ENCODE assay signal across 19 mouse cellular contexts in the genomic region with DNA sequence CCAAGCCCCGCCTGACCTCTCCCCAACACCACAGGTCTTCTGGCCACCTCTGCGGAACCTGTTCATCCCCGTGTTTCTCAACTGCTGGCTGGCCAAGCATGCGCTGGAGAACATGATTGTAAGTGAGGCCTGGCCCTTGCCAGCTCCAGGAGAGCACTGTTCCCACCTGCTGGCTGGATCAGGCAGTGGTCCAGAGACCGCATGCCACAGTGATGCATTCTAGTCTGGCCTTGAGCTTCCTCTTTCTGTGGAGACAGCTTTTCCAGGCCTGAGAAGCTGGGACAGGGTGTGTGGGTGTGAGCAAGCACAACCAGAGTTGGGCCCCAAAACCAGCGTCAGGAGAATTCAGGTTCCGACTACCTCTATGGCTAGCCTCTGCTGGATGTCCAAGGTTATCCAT. TPM values are rescaled to one million over a fixed set of nuclear protein-coding genes. Genes with fewer than 3 reads are reported as not detected.
DNase-seq lines count a peak whose midpoint lies in the region; ATAC-seq and TF ChIP-seq lines count a peak whose summit lies in the region.
"Had no signal": no experiment of that assay in that cellular context is flagged by ENCODE, and none has a peak within 500 bp of the region (broad histone marks: within the 10 kb centered on the region; RNA-seq: fewer than 3 reads in every experiment).

No protein-coding gene starts in this region.

- TF ChIP-seq POLR2A in cortical plate, adult 2 months (IDR thresholded peaks at IDR 0.05; ENCODE audit: extremely low read depth, insufficient read depth, low read length), result no peak

- no peak for DNase-seq in left cerebral cortex, adult 2 months (ENCODE audit: extremely low spot score in 1 of 2, low spot score in 2 of 2)
- no peak for DNase-seq in left cerebral cortex, adult 11 months (ENCODE audit: low spot score)
- DNase-seq in NIH3T3 (ENCODE audit: low read depth), result peak; percentile 14
- peak; percentile 76 for DNase-seq in cerebellum, adult 11-12 months
- no peak for DNase-seq in forebrain, postnatal 0 days
- DNase-seq: gastrocnemius, postnatal 36 days; kidney, adult 2 months; thymus, postnatal 14 days had no signal

- H3K4me1 ChIP-seq in cortical plate, adult 2 months (ENCODE audit: control insufficient read depth, insufficient read depth, low read length), result no peaks in the 10 kb centered on the region
- no peaks in the 10 kb centered on the region for H3K4me1 ChIP-seq in forebrain, postnatal 0 days (ENCODE audit: insufficient read depth)
- H3K4me1 ChIP-seq in hindbrain, embryonic 12.5 days, result no peaks in the 10 kb centered on the region
- H3K4me1 ChIP-seq: hindbrain, embryonic 13.5 days; midbrain, embryonic 12.5 days had no signal

- H3K27ac ChIP-seq in left cerebral cortex, adult 2 months, result no peak overlapping the region
- no peak overlapping the region for H3K27ac ChIP-seq in cortical plate, adult 2 months (ENCODE audit: insufficient read depth, low read length)
- no peak overlapping the region for H3K27ac ChIP-seq in forebrain, postnatal 0 days (ENCODE audit: low read depth, low read length)
- H3K27ac ChIP-seq in hindbrain, embryonic 12.5 days, result no peak overlapping the region
- H3K27ac ChIP-seq: hindbrain, embryonic 13.5 days; layer of hippocampus, adult 2 months; midbrain, embryonic 12.5 days had no signal

- peak; percentile 12; the same call in 1 of the 2 replicates for TF ChIP-seq CTCF in left cerebral cortex, adult 2 months (IDR thresholded peaks at IDR 0.05)
- 0 out of 2 replicates have a peak, but pooled peaks have one; percentile 0 for TF ChIP-seq CTCF in cortical plate, adult 2 months (IDR thresholded peaks at IDR 0.05; ENCODE audit: extremely low read depth, insufficient read depth, low read length)
- TF ChIP-seq CTCF in forebrain, postnatal 0 days (IDR thresholded peaks at IDR 0.05; ENCODE audit: low read depth), result no peak; the same call in 1 of the 2 replicates

- 80% methylated on average over 7 of the region's 7 CpGs for WGBS in forebrain, postnatal 0 days
- WGBS in hindbrain, embryonic 12.5 days, result 86% methylated on average over 7 of the region's 7 CpGs

- H3K4me3 ChIP-seq in left cerebral cortex, adult 2 months, result no peak overlapping the region
- no peak overlapping the region for H3K4me3 ChIP-seq in cortical plate, adult 2 months (ENCODE audit: insufficient read depth, low read length)
- no peak overlapping the region for H3K4me3 ChIP-seq in forebrain, postnatal 0 days (ENCODE audit: low read depth, low read length)
- no peak overlapping the region for H3K4me3 ChIP-seq in hindbrain, embryonic 12.5 days
- H3K4me3 ChIP-seq: hindbrain, embryonic 13.5 days; layer of hippocampus, adult 2 months; midbrain, embryonic 12.5 days had no signal

- ATAC-seq in forebrain, postnatal 0 days, result no peak
- ATAC-seq in hindbrain, embryonic 12.5 days (ENCODE audit: low FRiP score), result no peak
- ATAC-seq: forebrain, embryonic 16.5 days had no signal

- H3K4me2 ChIP-seq in forebrain, postnatal 0 days (ENCODE audit: low read depth), result no peak overlapping the region
- no peak overlapping the region for H3K4me2 ChIP-seq in hindbrain, embryonic 12.5 days (replicated peaks)
- H3K4me2 ChIP-seq: hindbrain, embryonic 13.5 days; midbrain, embryonic 12.5 days had no signal

- H3K9me3 ChIP-seq in forebrain, postnatal 0 days (ENCODE audit: low read length), result no peaks in the 10 kb centered on the region
- H3K9me3 ChIP-seq in hindbrain, embryonic 12.5 days (replicated peaks), result no peaks in the 10 kb centered on the region
- H3K9me3 ChIP-seq: hindbrain, embryonic 13.5 days; midbrain, embryonic 12.5 days had no signal

- no peaks in the 10 kb centered on the region; the same call in 1 of the 2 replicates for H3K36me3 ChIP-seq in forebrain, postnatal 0 days (ENCODE audit: insufficient read depth)
- no peaks in the 10 kb centered on the region for H3K36me3 ChIP-seq in hindbrain, embryonic 12.5 days
- H3K36me3 ChIP-seq: hindbrain, embryonic 13.5 days; midbrain, embryonic 12.5 days had no signal

- no peak overlapping the region for H3K9ac ChIP-seq in forebrain, postnatal 0 days
- H3K9ac ChIP-seq in hindbrain, embryonic 12.5 days, result no peak overlapping the region
- H3K9ac ChIP-seq: hindbrain, embryonic 13.5 days; midbrain, embryonic 12.5 days had no signal

- intact Hi-C loops in left cerebral cortex, adult 2 months (cut with DNase I), result loop anchor here (5.0 kb wide), 1 partner anchor 40 kb away; no protein-coding TSS in a partner anchor

- H3K27me3 ChIP-seq in forebrain, postnatal 0 days (ENCODE audit: insufficient read depth, low read length), result no peaks in the 10 kb centered on the region
- no peaks in the 10 kb centered on the region for H3K27me3 ChIP-seq in hindbrain, embryonic 12.5 days
- H3K27me3 ChIP-seq: hindbrain, embryonic 13.5 days; midbrain, embryonic 12.5 days had no signal

RNA-seq across cellular contexts. Expression of a gene that starts 28.9 kb away (rescaled TPM):
- 100 to 1,000 TPM; 127 to 142 TPM for total RNA-seq in left cerebral cortex, adult 2 months (2021)
- polyA plus RNA-seq in cortical plate, adult 2 months (2012; rRNA removed), result 191 and 197 TPM in 2 replicates
- 27.1 and 35.6 TPM in 2 replicates for total RNA-seq in forebrain, postnatal 0 days (2014; rRNA removed)
- 8.1 and 11.2 TPM in 2 replicates for polyA plus RNA-seq in forebrain, postnatal 0 days (2015; fragmentation: Nextera tagmentation; extraction: Ambion mirVana)
- polyA plus RNA-seq in hindbrain, embryonic 12.5 days (2016; fragmentation: Nextera tagmentation; extraction: Ambion mirVana), result 2.9 and 4.6 TPM in 2 replicates
- polyA plus RNA-seq: heart, embryonic 14.5 days had no signal

RNA-seq across cellular contexts. Expression of a gene that starts 45.4 kb away (rescaled TPM):
- total RNA-seq in left cerebral cortex, adult 2 months (2021), result not detected
- polyA plus RNA-seq in cortical plate, adult 2 months (2012; rRNA removed), result 0.08 TPM in 1 of 2 replicates, not detected in the other
- total RNA-seq in forebrain, postnatal 0 days (2014; rRNA removed), result not detected in 2 replicates
- not detected in 2 replicates for polyA plus RNA-seq in forebrain, postnatal 0 days (2015; fragmentation: Nextera tagmentation; extraction: Ambion mirVana)
- polyA plus RNA-seq in hindbrain, embryonic 12.5 days (2016; fragmentation: Nextera tagmentation; extraction: Ambion mirVana), result not detected in 2 replicates
- total RNA-seq: CH12.LX; gastrocnemius, postnatal 36 days; layer of hippocampus, adult 2 months; left cerebral cortex, postnatal 14 days; liver, adult 2 months had no signal
- polyA plus RNA-seq: forebrain, embryonic 16.5 days; heart, embryonic 14.5 days; hindbrain, embryonic 13.5 days; liver, adult 2 months; midbrain, embryonic 12.5 days; stomach, embryonic 14.5 days had no signal

Comparison
In these comparisons a context has a peak if more than half of its experiments do, and no peak if none do; other contexts are left out.
1. DNase-seq: peak in NIH3T3 (single experiment) and cerebellum, adult 11-12 months (single experiment); none in left cerebral cortex, adult 2 months (0 of 2), left cerebral cortex, adult 11 months (single experiment) and forebrain, postnatal 0 days (single experiment).
2. RNA of a gene that starts 28.9 kb away (polyA plus RNA-seq): 191 to 197 TPM in cortical plate, adult 2 months; 8.1 to 11.2 TPM in forebrain, postnatal 0 days and 2.9 to 4.6 TPM in hindbrain, embryonic 12.5 days; every median in the first group is over 10 times any median in the second.